Mouse (Mus musculus) stomach, postnatal 0 days (tissue): ENCODE measurements at regions not wholly inside any gene's neighbourhood (a gene's known extent, or its start where the extent isn't known, plus 50 kb on each side); places are given as distances from the start of the nearest gene placed in this dataset.

Source experiments
- ATAC-seq: fragments of 200-750 bp; cut with Nextera tagmentation; 2 replicates; pipeline ENCODE4 v1.8.0; 2017; ENCODE audit not compliant: low FRiP score, low TSS enrichment
- DNase-seq: peaks from one replicate; pipeline ENCODE4 v3.0.0-alpha.2; 2016; ENCODE audit warnings: low spot score
- H3K27ac ChIP-seq: fragments of 300-500 bp; sonication (generic); replicated peaks from 2 replicates; pipeline ENCODE4 v1.5.1; 2014; ENCODE audit warnings: mild to moderate bottlenecking, control low read depth
- H3K27me3 ChIP-seq: fragments of 300-500 bp; sonication (generic); 2 replicates; pipeline ENCODE4 v1.6.1; 2014; ENCODE audit warnings: low read length; ENCODE audit not compliant: control insufficient read depth, insufficient read depth
- H3K36me3 ChIP-seq: fragments of 300-500 bp; sonication (generic); 2 replicates; pipeline ENCODE4 v1.6.1; 2014; ENCODE audit warnings: low read length, mixed read lengths; ENCODE audit not compliant: control insufficient read depth, insufficient read depth
- H3K4me1 ChIP-seq: fragments of 300-500 bp; sonication (generic); replicated peaks from 2 replicates; pipeline ENCODE4 v1.6.1; 2014; ENCODE audit warnings: antibody characterized with exemption; ENCODE audit not compliant: control insufficient read depth, insufficient read depth
- H3K4me2 ChIP-seq: fragments of 300-500 bp; sonication (generic); replicated peaks from 2 replicates; pipeline ENCODE4 v1.6.1; 2014; ENCODE audit warnings: low read depth, mild to moderate bottlenecking, control low read depth, moderate library complexity
- H3K4me3 ChIP-seq: fragments of 300-500 bp; sonication (generic); 2 replicates; pipeline ENCODE4 v1.5.1; 2014; ENCODE audit warnings: low read depth, low read length, control low read depth
- H3K9ac ChIP-seq: fragments of 300-500 bp; sonication (generic); 2 replicates; pipeline ENCODE4 v1.6.1; 2014; ENCODE audit warnings: mild to moderate bottlenecking, low read length, control low read depth, mixed read lengths
- H3K9me3 ChIP-seq: fragments of 300-500 bp; sonication (generic); 2 replicates; pipeline ENCODE4 v1.6.1; 2016; ENCODE audit warnings: low read length; ENCODE audit not compliant: control insufficient read depth
- CTCF ChIP-seq: IDR thresholded peaks from 2 replicates; pipeline ENCODE4 v1.5.1; 2016; ENCODE audit warnings: antibody characterized with exemption, low read depth, mild to moderate bottlenecking, moderate library complexity
- EP300 ChIP-seq: optimal IDR thresholded peaks from 2 replicates; pipeline ENCODE3; 2016; ENCODE audit warnings: antibody characterized with exemption
- WGBS: fragments of 180-500 bp; shearing (Covaris S2); extraction: QIAGEN DNeasy Blood & Tissue Kit; methylation state at CpG from one replicate; pipeline ENCODE4 v1.1.7; 2014; 5-methylcytosine and 5-hydroxymethylcytosine counted together

DNA sequence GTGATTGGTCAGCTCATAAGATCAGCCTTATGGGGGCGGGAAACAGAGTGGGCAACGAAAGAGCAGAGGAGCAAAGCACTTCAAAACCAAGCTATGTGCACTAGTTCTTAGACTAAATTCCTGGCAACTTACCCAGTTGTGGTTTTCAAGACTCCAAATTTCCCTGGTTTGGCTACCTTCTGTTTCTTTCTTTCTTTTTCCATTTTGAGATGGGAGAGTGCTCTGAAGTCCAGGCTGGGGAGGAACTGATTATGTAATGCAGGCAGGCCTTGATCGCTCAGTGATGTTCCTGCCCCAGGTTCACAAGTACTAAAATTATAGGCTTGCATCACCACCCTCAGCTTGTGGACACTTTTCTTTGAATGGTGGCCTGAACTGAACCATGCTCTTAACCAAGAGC lies 396.3 kb upstream of the Cited2 start:
- no peak for ATAC-seq
- Histone ChIP-seq H3K4me3 (no peak overlapping the region), H3K9ac (no peak overlapping the region), H3K27ac (no peak overlapping the region), H3K9me3 (no peaks in the 10 kb centered on the region), H3K27me3 (no peaks in the 10 kb centered on the region), H3K36me3 (no peaks in the 10 kb centered on the region), H3K4me1 (no peaks in the 10 kb centered on the region), H3K4me2 (no peak overlapping the region)
- no peak for DNase-seq
- 94% methylated on average over 3 of the region's 3 CpGs for WGBS
- no peak for TF ChIP-seq CTCF
- TF ChIP-seq EP300, result no peak

DNA sequence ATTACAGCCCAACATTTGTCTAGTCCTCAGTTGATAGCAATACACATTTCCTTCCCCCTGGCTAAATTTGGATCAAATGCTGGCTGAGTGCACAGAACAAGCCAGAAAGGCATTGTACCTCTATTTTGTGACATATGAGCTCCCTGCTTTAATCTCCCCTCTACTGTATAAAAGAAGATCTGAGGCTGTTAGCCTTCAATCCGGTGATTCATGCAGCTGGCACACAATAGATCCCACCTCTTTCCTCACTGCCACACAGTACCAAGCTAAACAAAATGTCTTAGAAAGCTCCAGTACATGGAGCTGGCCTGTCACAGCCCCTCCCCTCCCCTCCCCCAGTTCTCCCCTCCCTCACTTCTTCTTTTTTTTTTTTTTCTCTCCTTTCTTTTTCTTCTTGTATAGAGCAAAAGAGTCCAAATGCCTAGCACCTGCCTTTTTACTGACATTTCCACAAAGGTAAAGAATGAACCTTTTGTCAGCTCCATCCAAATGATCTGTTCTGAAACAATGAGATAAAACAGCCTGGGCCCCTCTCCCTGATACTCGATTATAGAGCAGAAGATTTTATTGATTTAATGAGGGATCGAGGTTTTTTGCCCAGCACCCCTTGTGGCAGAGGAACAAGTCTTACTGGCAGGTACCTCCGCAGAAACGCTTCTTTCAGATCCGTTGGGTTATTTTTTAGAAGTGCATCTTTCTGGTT lies 392.0 kb upstream of the Cited2 start:
- Histone ChIP-seq H3K36me3 (no peaks in the 10 kb centered on the region), H3K27me3 (no peaks in the 10 kb centered on the region), H3K9me3 (no peaks in the 10 kb centered on the region), H3K4me1 (no peaks in the 10 kb centered on the region), H3K4me2 (peak overlapping the region; percentile 53), H3K27ac (no peak overlapping the region), H3K4me3 (peak overlapping the region; percentile 30), H3K9ac (peak overlapping the region; percentile 41)
- WGBS, result 8% methylated on average over 6 of the region's 6 CpGs
- DNase-seq, result no peak
- no peak; the same call in 1 of the 2 replicates for ATAC-seq
- no peak for TF ChIP-seq CTCF
- TF ChIP-seq EP300, result no peak

DNA sequence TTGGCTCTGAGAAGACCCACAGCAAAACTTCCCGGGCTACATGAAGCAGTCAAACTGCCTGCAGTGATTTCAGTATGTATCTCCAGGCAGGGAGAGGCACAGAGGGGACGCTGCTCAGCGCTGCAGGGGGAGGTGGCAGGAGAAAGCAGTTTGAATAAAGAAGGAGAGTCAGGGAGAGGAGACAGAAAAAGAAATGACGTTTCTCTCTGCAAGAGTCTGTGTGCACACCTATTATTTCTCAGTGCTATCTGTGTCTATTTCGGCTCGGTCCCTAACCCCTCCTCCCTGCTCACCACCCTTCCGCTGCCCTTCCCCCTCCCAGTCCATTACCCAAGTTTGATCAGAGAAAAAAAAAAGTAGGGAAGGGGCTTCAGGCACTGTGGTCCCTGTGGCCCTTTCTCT lies 391.4 kb upstream of the Cited2 start:
- Histone ChIP-seq H3K27me3 (no peaks in the 10 kb centered on the region), H3K4me3 (peak overlapping the region; percentile 30), H3K9me3 (no peaks in the 10 kb centered on the region), H3K4me1 (no peaks in the 10 kb centered on the region), H3K9ac (peak overlapping the region; percentile 41), H3K27ac (no peak overlapping the region), H3K4me2 (peak overlapping the region; percentile 53), H3K36me3 (no peaks in the 10 kb centered on the region)
- TF ChIP-seq EP300, result no peak
- TF ChIP-seq CTCF, result no peak
- DNase-seq (peak; percentile 20), ATAC-seq (no peak)
- WGBS, result 8% methylated on average over 7 of the region's 7 CpGs

DNA sequence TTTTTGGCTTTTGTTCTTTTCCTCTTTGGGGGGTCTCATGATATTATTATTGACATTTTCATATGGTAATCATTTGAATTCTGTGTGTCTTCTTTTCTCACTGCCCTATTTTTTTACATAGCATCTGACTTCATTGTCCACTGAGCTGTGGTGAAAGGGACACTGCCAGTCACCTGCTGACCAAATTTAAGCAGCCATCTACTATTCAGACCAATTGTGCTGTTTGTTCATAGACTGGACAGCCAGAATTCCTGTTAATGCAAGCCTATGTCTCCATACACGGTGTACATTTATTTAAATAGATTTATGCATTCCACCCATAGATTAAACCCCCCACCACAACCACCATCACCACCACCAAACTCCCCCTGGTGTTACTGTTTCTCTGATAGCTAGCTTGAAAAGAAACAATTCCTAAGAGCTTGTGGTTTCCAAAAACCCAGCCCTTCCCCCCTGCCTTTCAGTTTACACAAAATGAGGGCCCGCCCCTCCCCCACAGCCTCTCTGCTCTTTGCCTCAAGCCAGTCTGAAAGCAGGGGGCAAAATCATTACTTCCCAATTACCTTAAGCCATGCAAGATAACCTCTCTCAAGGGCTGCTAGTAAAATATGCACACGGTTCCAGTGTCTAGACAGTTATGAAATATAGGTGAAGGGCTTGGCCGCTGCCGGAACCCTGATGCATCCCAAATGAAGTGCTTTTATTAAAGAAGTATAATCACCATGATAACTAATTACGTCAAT lies 390.8 kb upstream of the Cited2 start:
- H3K4me2 ChIP-seq, result peak overlapping the region; percentile 53; the same call in 1 of the 2 replicates
- DNase-seq, result no peak
- no peak for ATAC-seq
- H3K27me3 ChIP-seq, result no peaks in the 10 kb centered on the region
- no peak overlapping the region for H3K27ac ChIP-seq
- no peaks in the 10 kb centered on the region for H3K4me1 ChIP-seq
- H3K9me3 ChIP-seq, result no peaks in the 10 kb centered on the region
- no peaks in the 10 kb centered on the region for H3K36me3 ChIP-seq
- no peak overlapping the region for H3K4me3 ChIP-seq
- WGBS, result 58% methylated on average over 6 of the region's 6 CpGs
- no peak overlapping the region; the same call in 1 of the 2 replicates for H3K9ac ChIP-seq
- TF ChIP-seq EP300 (no peak), CTCF (no peak)

DNA sequence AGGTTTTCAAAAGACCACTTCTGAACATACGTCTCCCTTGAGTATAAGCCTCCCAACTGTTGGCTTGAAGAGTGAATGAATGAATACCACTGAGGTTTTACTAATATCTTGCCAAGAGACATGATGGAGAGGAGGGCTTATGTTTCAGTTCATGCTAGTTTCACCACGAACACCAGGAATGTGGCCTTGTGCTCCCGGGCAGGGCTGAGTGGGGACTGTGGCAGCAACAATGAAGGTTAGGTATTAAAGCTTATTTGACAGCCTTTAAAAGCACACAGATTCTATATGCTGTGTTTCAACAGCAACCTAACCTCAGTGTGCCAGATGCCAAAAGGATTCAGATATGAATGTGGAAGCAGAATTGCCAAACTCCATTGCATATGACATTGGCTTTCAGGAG lies 390.0 kb upstream of the Cited2 start:
- no peak overlapping the region for H3K27ac ChIP-seq
- DNase-seq (no peak), ATAC-seq (no peak)
- H3K27me3 ChIP-seq, result no peaks in the 10 kb centered on the region
- no peaks in the 10 kb centered on the region for H3K9me3 ChIP-seq
- H3K4me2 ChIP-seq, result no peak overlapping the region
- WGBS, result 69% methylated on average over 3 of the region's 3 CpGs
- no peak overlapping the region for H3K9ac ChIP-seq
- TF ChIP-seq CTCF, result no peak
- no peak for TF ChIP-seq EP300
- no peaks in the 10 kb centered on the region for H3K36me3 ChIP-seq
- no peaks in the 10 kb centered on the region for H3K4me1 ChIP-seq
- no peak overlapping the region for H3K4me3 ChIP-seq

DNA sequence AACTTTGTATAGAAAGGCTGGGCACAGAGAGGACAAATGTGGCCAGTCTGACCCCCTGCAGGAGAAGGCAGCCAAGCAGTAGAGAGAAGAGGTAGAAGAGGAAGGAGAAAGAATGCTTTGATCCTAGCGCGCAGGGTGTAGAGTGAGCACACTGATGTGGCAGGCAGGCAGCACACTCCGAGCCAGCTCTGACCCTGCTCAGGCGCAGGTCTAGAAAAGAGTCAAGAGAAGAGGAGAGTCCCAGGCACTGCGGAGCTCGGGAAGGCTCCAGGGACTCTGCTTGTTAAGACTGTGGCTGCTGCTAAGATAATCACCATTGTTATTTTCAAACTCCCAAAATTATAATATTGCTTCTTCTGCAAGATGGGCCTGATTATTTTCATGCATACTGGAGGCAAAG lies 389.3 kb upstream of the Cited2 start:
- H3K9ac ChIP-seq, result no peak overlapping the region
- ATAC-seq, result no peak
- WGBS, result 45% methylated on average over 6 of the region's 6 CpGs

More for the DNA sequence above, 389.3 kb upstream of the Cited2 start:
- Histone ChIP-seq H3K27ac (no peak overlapping the region), H3K9me3 (no peaks in the 10 kb centered on the region), H3K36me3 (no peaks in the 10 kb centered on the region), H3K27me3 (no peaks in the 10 kb centered on the region), H3K4me1 (no peaks in the 10 kb centered on the region), H3K4me2 (no peak overlapping the region), H3K4me3 (no peak overlapping the region)
- TF ChIP-seq CTCF (no peak), EP300 (no peak)
- no peak for DNase-seq
